Mouse (Mus musculus) erythroblast, adult 5-6 weeks (primary cell): Measurements from ENCODE around the gene Rala. TPM values are rescaled to one million over a fixed set of nuclear protein-coding genes. Genes with fewer than 3 reads are reported as not detected.

ENCODE experiments used
- total RNA-seq, 2 experiments: library from RNA; stranded (forward) in 1 of 2; stranded (reverse) in 1 of 2; fragments of 150-400 nt in 1 of 2; fragments of 200-764, 138-1000 nt in 1 of 2; gene quantifications; 2 replicates each; pipeline versions ENCODE4 v1.2.3 to v1.2.4; 2015 to 2017; ENCODE audit warnings: low replicate concordance in 2 of 2

The Rala gene
- total RNA-seq, 2 experiments from 2014 or later: 6.6 to 12.1 TPM

Other genes with a start within 250 kb of the Rala start
- 33.0 and 34.1 TPM in 2 replicates for gene Mplkip, start 249.0 kb downstream of the Rala start, total RNA-seq (2015; ENCODE audit: low replicate concordance)
- gene Mplkip, start 249.0 kb downstream of the Rala start, total RNA-seq (2017; ENCODE audit: low replicate concordance): 12.5 and 21.8 TPM in 2 replicates
- gene Sugct, start 248.7 kb downstream of the Rala start, total RNA-seq (2015; ENCODE audit: low replicate concordance): 0.38 TPM in 1 of 2 replicates, not detected in the other
- not detected in 2 replicates for gene Sugct, start 248.7 kb downstream of the Rala start, total RNA-seq (2017; ENCODE audit: low replicate concordance)
- 38.6 and 42.0 TPM in 2 replicates for gene Cdk13, start 139.1 kb downstream of the Rala start, total RNA-seq (2015; ENCODE audit: low replicate concordance)
- 48.7 and 49.8 TPM in 2 replicates for gene Cdk13, start 139.1 kb downstream of the Rala start, total RNA-seq (2017; ENCODE audit: low replicate concordance)
- 0.77 and 1.9 TPM in 2 replicates for gene Yae1d1, start 49.1 kb upstream of the Rala start, total RNA-seq (2015; ENCODE audit: low replicate concordance)
- gene Yae1d1, start 49.1 kb upstream of the Rala start, total RNA-seq (2017; ENCODE audit: low replicate concordance): 0.68 and 1.7 TPM in 2 replicates